ENCODE assay signal across 14 mouse cellular contexts in the genomic region with DNA sequence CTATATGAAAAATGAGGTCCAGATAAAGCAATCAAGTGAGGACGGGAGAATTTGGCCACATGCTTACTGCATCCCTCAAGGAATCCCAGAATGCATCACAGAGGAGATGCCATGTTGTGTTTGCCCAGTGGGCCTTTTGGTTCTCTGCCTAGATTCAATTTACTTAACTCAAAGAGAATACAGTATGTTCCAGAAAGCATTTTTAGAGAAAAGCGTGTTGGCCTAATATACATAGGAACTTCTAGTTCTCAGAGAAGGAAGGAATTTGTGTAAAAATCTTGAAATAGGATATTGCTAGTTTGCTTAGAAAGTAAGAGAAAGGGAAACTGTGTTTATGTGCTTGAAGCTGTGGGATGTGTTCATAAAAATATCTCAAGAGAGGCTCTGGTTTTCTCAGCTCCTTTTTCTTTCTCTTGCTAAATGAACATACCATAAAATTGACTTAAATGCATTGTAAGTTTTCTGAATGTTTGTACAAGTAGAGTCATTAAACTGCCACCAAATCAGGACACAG.
"Had no signal": no experiment of that assay in that cellular context is flagged by ENCODE, and none has a peak within 500 bp of the region (broad histone marks: within the 10 kb centered on the region; RNA-seq: fewer than 3 reads in every experiment).

No protein-coding gene starts in this region.

- DNase-seq: lung, adult 18-20 months; lung, embryonic 14.5 days; lung, postnatal 10 days; lung, postnatal 4 days; right cerebral cortex, postnatal 14 days; thymus, adult 18-20 months; thymus, postnatal 25 days; thymus, postnatal 4 days had no signal

- ATAC-seq: midbrain, embryonic 15.5 days had no signal

- H3K4me3 ChIP-seq: midbrain, embryonic 10.5 days; midbrain, embryonic 12.5 days; midbrain, embryonic 15.5 days; neural tube, embryonic 12.5 days; stomach, embryonic 15.5 days had no signal

- H3K27ac ChIP-seq: midbrain, embryonic 10.5 days; midbrain, embryonic 12.5 days; midbrain, embryonic 15.5 days; neural tube, embryonic 12.5 days; stomach, embryonic 15.5 days; stomach, postnatal 0 days had no signal

- H3K4me1 ChIP-seq: midbrain, embryonic 10.5 days; midbrain, embryonic 12.5 days; midbrain, embryonic 15.5 days; neural tube, embryonic 12.5 days; stomach, embryonic 15.5 days had no signal

- H3K9ac ChIP-seq: lung, embryonic 14.5 days; midbrain, embryonic 12.5 days; midbrain, embryonic 15.5 days; neural tube, embryonic 12.5 days; stomach, embryonic 15.5 days had no signal

- H3K36me3 ChIP-seq: midbrain, embryonic 10.5 days; midbrain, embryonic 12.5 days; midbrain, embryonic 15.5 days; neural tube, embryonic 12.5 days; stomach, embryonic 15.5 days had no signal

- H3K27me3 ChIP-seq: midbrain, embryonic 12.5 days; midbrain, embryonic 15.5 days; neural tube, embryonic 12.5 days; stomach, embryonic 15.5 days had no signal

- H3K9me3 ChIP-seq: midbrain, embryonic 10.5 days; midbrain, embryonic 12.5 days; midbrain, embryonic 15.5 days; neural tube, embryonic 12.5 days; stomach, embryonic 15.5 days had no signal

- H3K4me2 ChIP-seq: lung, embryonic 14.5 days; midbrain, embryonic 12.5 days; midbrain, embryonic 15.5 days; neural tube, embryonic 12.5 days; stomach, embryonic 15.5 days had no signal
